Mouse (Mus musculus) cerebellum, adult (tissue): ENCODE data around the gene Efnb3.

Experiments used
- ATAC-seq: cut with Nextera tagmentation; 2 replicates; pipeline ENCODE4 v1.9.2; 2017; ENCODE audit warnings: mild to moderate bottlenecking, moderate library complexity, mixed read lengths; ENCODE audit not compliant: insufficient number of reproducible peaks, low FRiP score, low TSS enrichment

The Efnb3 gene

GRCm38 (mm10) chr11:69519976-69520375, 40.0 kb downstream of the Efnb3 start:
- ATAC-seq = no peak

GRCm38 (mm10) chr11:69516661-69517060, 43.3 kb downstream of the Efnb3 start:
- ATAC-seq = no peak

DNA sequence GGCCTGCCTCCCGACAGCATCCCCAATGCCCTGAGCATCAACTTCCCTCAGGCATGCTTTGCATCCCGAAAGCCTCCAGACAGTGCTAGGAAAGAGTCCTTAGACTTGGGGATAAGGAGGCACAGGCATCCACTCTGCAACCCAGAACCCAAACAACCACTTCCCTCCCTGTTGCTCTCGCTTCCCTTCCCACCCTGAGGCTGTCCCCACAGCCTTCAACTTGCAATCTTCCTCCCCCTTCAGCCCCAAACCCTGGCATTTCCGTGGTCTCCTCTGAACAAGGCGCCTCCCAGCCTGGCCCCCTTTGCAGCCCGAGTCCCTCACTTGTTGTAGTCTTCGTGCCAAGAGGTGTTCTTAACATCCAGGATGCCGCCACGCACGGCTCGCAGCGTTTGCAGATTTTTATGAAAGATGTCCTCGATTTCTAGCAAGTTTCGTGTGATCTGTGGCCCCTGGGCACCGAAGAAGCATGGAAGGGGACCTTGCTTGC, 43.8 kb downstream of the Efnb3 start:
- ATAC-seq = no peak

DNA sequence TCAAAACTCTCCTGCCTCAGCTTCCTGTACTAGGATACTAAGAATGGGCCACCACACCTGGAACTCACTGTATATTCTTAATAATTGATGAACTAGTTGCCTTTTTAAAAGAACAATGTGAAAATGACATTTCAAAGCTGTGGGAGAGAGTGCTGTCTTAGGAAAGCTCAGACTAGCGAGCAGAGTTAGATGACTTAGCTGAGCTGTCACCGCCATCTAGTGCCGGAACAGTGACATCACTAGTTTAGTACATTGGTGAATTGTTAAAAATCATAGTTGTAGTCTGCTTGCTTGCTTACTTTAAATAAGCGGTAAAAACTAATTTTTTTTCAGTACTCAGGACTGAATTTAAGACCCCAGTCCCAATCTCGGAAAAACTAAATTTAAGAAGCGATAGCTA, 46.2 kb downstream of the Efnb3 start:
- ATAC-seq = no peak

GRCm38 (mm10) chr11:69510796-69511496, 49.1 kb downstream of the Efnb3 start:
- ATAC-seq = no peak
